Mouse (Mus musculus): Measurements from ENCODE around the gene P2ry6.

Gene P2ry6

GRCm38 (mm10) chr7:100974135-100974903 lies at the start of gene P2ry6:
TSS of gene P2ry6 (minus strand) at chr7:100974649.
- no peak for DNase-seq

GRCm38 (mm10) chr7:101017492-101017891 lies 43.0 kb upstream of the P2ry6 start:
- DNase-seq, result no peak

GRCm38 (mm10) chr7:101017021-101017461 lies 42.6 kb upstream of the P2ry6 start:
- no peak for DNase-seq

- no peak for DNase-seq
These were observed 40.5 kb upstream of the P2ry6 start for GRCm38 (mm10) chr7:101014985-101015384.

- no peak for DNase-seq
These were observed 39.6 kb upstream of the P2ry6 start for GRCm38 (mm10) chr7:101014041-101014440.

GRCm38 (mm10) chr7:101012541-101012940 lies 38.1 kb upstream of the P2ry6 start, which contains the start of gene P2ry2:
TSS of gene P2ry2 (minus strand) at chr7:101012866.
- DNase-seq, result no peak

GRCm38 (mm10) chr7:101011681-101012367 lies 37.4 kb upstream of the P2ry6 start:
- no peak for DNase-seq

GRCm38 (mm10) chr7:101010741-101011140 lies 36.3 kb upstream of the P2ry6 start:
- no peak for DNase-seq

GRCm38 (mm10) chr7:101006201-101006600 lies 31.8 kb upstream of the P2ry6 start:
- no peak for DNase-seq

- DNase-seq, result no peak
These were observed 30.7 kb upstream of the P2ry6 start for GRCm38 (mm10) chr7:101005119-101005518.

GRCm38 (mm10) chr7:101003442-101004326 lies 29.2 kb upstream of the P2ry6 start:
- no peak for DNase-seq

GRCm38 (mm10) chr7:101002274-101002673 lies 27.8 kb upstream of the P2ry6 start:
- DNase-seq, result no peak

GRCm38 (mm10) chr7:100999623-101000022 lies 25.2 kb upstream of the P2ry6 start:
- no peak for DNase-seq

- DNase-seq, result no peak
These were observed 24.1 kb upstream of the P2ry6 start for GRCm38 (mm10) chr7:100998578-100998960.

- peak; percentile 5 for DNase-seq
These were observed 23.6 kb upstream of the P2ry6 start for GRCm38 (mm10) chr7:100997951-100998577.

GRCm38 (mm10) chr7:100997215-100997614 lies 22.8 kb upstream of the P2ry6 start:
- DNase-seq, result no peak

GRCm38 (mm10) chr7:100995951-100996350 lies 21.5 kb upstream of the P2ry6 start:
- DNase-seq, result no peak

GRCm38 (mm10) chr7:100995260-100995864 lies 20.9 kb upstream of the P2ry6 start:
- DNase-seq, result no peak

- DNase-seq, result no peak
These were observed 18.7 kb upstream of the P2ry6 start for GRCm38 (mm10) chr7:100993166-100993565.

- DNase-seq, result no peak
These were observed 17.5 kb upstream of the P2ry6 start for GRCm38 (mm10) chr7:100991972-100992371.

GRCm38 (mm10) chr7:100990636-100991311 lies 16.3 kb upstream of the P2ry6 start:
- no peak for DNase-seq

- peak; percentile 23 for DNase-seq
These were observed 13.6 kb upstream of the P2ry6 start for GRCm38 (mm10) chr7:100988092-100988491.

All from cerebellum, adult 9-10 months (tissue).